Mouse (Mus musculus) heart, adult 11 months (tissue): ENCODE measurements at regions not wholly inside any gene's neighbourhood (a gene's known extent, or its start where the extent isn't known, plus 50 kb on each side); places are given as distances from the start of the nearest gene placed in this dataset.

Source experiments
- DNase-seq: peaks from one replicate; pipeline ENCODE4 v3.0.0; 2022

GRCm38 (mm10) chr2:94849097-94849496, 411.2 kb upstream of the Api5 start:
- peak; percentile 28 for DNase-seq

GRCm38 (mm10) chr2:94846394-94846793, 408.5 kb upstream of the Api5 start:
- peak; percentile 31 for DNase-seq
